Mouse (Mus musculus) embryonic facial prominence, embryonic 11.5 days (tissue): ENCODE results near the gene Palm. TPM values are rescaled to one million over a fixed set of nuclear protein-coding genes. Genes with fewer than 3 reads are reported as not detected.

Experiments used
- ATAC-seq: fragments of 200-750 bp; cut with Nextera tagmentation; replicated peaks from 2 replicates; pipeline ENCODE4 v1.8.0; 2017; ENCODE audit warnings: low read depth; ENCODE audit not compliant: insufficient number of reproducible peaks, low FRiP score, low TSS enrichment
- DNase-seq: peaks from one replicate; pipeline ENCODE4 v3.0.0-alpha.2; 2015; ENCODE audit warnings: low spot score
- H3K27ac ChIP-seq: fragments of 300-500 bp; sonication (generic); replicated peaks from 2 replicates; pipeline ENCODE4 v1.5.1; 2014; ENCODE audit warnings: mild to moderate bottlenecking, low read depth, low read length, control low read depth
- H3K27me3 ChIP-seq: fragments of 300-500 bp; sonication (generic); 2 replicates; pipeline ENCODE4 v1.6.1; 2014; ENCODE audit warnings: mild to moderate bottlenecking, low read length, moderate library complexity, mixed read lengths; ENCODE audit not compliant: control insufficient read depth, insufficient read depth
- H3K36me3 ChIP-seq: fragments of 300-500 bp; sonication (generic); replicated peaks from 2 replicates; pipeline ENCODE4 v1.6.1; 2014; ENCODE audit warnings: low read depth, mild to moderate bottlenecking, low read length, moderate library complexity, mixed read lengths; ENCODE audit not compliant: control insufficient read depth, insufficient read depth
- H3K4me1 ChIP-seq: fragments of 300-500 bp; sonication (generic); 2 replicates; pipeline ENCODE4 v1.6.1; 2014; ENCODE audit warnings: low read length, mixed read lengths; ENCODE audit not compliant: control insufficient read depth, insufficient read depth
- H3K4me2 ChIP-seq: fragments of 300-500 bp; sonication (generic); 2 replicates; pipeline ENCODE4 v1.6.1; 2014; ENCODE audit warnings: low read depth, mild to moderate bottlenecking, control low read depth, low read length, moderate library complexity
- H3K4me3 ChIP-seq: fragments of 300-500 bp; sonication (generic); 2 replicates; pipeline ENCODE4 v1.5.1; 2014; ENCODE audit warnings: low read depth, low read length, control low read depth
- H3K9ac ChIP-seq: fragments of 300-500 bp; sonication (generic); replicated peaks from 2 replicates; pipeline ENCODE4 v1.6.1; 2014; ENCODE audit warnings: mild to moderate bottlenecking, control low read depth, low read length
- H3K9me3 ChIP-seq: fragments of 300-500 bp; sonication (generic); replicated peaks from 2 replicates; pipeline ENCODE4 v1.6.1; 2016; ENCODE audit warnings: mild to moderate bottlenecking, low read length, inconsistent platforms, mixed read lengths; ENCODE audit not compliant: control insufficient read depth
- WGBS: fragments of 180-500 bp; shearing (Covaris S2); extraction: QIAGEN DNeasy Blood & Tissue Kit; methylation state at CpG from one replicate; pipeline ENCODE4 v1.1.7; 2014; 5-methylcytosine and 5-hydroxymethylcytosine counted together
- polyA plus RNA-seq: library from polyadenylated mRNA; unstranded; fragments of >200 nt; fragmentation: Nextera tagmentation; extraction: Ambion mirVana; gene quantifications from 2 replicates; pipeline ENCODE4 v1.2.1, GENCODE M21; 2014

Gene Palm
- polyA plus RNA-seq, 1 experiment from 2014 or later: 85.7 TPM

GRCm38 (mm10) chr10:79783920-79784800 lies 9.2 kb upstream of the Palm start:
- Histone ChIP-seq H3K36me3 (no peaks in the 10 kb centered on the region), H3K27me3 (peaks cover 4% of the 10 kb centered on the region; the same call in 1 of the 2 replicates), H3K4me2 (no peak overlapping the region), H3K9me3 (no peaks in the 10 kb centered on the region), H3K4me3 (no peak overlapping the region), H3K4me1 (no peaks in the 10 kb centered on the region), H3K9ac (no peak overlapping the region), H3K27ac (no peak overlapping the region)
- 42% methylated on average over 27 of the region's 27 CpGs for WGBS
- no peak for ATAC-seq
- peak; percentile 75 for DNase-seq

GRCm38 (mm10) chr10:79788386-79789158 lies 4.8 kb upstream of the Palm start:
- no peak overlapping the region for H3K4me2 ChIP-seq
- H3K36me3 ChIP-seq: no peaks in the 10 kb centered on the region
- H3K4me3 ChIP-seq: no peak overlapping the region
- no peak for ATAC-seq
- H3K27ac ChIP-seq: no peak overlapping the region
- 35% methylated on average over 7 of the region's 7 CpGs for WGBS
- H3K4me1 ChIP-seq: no peaks in the 10 kb centered on the region
- peak; percentile 80 for DNase-seq
- no peak overlapping the region for H3K9ac ChIP-seq
- no peaks in the 10 kb centered on the region; the same call in 1 of the 2 replicates for H3K27me3 ChIP-seq
- H3K9me3 ChIP-seq: no peaks in the 10 kb centered on the region

GRCm38 (mm10) chr10:79789581-79789980 lies 3.8 kb upstream of the Palm start:
- Histone ChIP-seq H3K27ac (no peak overlapping the region), H3K36me3 (no peaks in the 10 kb centered on the region), H3K27me3 (no peaks in the 10 kb centered on the region; the same call in 1 of the 2 replicates), H3K9me3 (no peaks in the 10 kb centered on the region), H3K4me1 (no peaks in the 10 kb centered on the region), H3K9ac (no peak overlapping the region), H3K4me3 (no peak overlapping the region), H3K4me2 (no peak overlapping the region)
- WGBS: 63% methylated on average over 2 of the region's 2 CpGs
- DNase-seq: no peak
- ATAC-seq: no peak

- ATAC-seq (no peak), DNase-seq (no peak)
- Histone ChIP-seq H3K4me2 (no peak within 1 kb of the TSS), H3K4me3 (no peak within 1 kb of the TSS), H3K27ac (no peak within 1 kb of the TSS), H3K4me1 (peaks cover 2% of the 10 kb centered on the region), H3K9ac (no peak within 1 kb of the TSS), H3K36me3 (no peaks in the 10 kb centered on the region), H3K9me3 (no peaks in the 10 kb centered on the region), H3K27me3 (no peaks in the 10 kb centered on the region; the same call in 1 of the 2 replicates)
- 86% methylated on average over 4 of the region's 4 CpGs for WGBS
These were observed 2.5 kb upstream of the Palm start, which contains the start of gene Prss57 for GRCm38 (mm10) chr10:79790861-79791260. TSS of gene Prss57 (minus strand) at chr10:79790961.

GRCm38 (mm10) chr10:79792339-79793040 lies 882 bp upstream of the Palm start:
- Histone ChIP-seq H3K4me1 (peaks cover 6% of the 10 kb centered on the region), H3K9ac (no peak overlapping the region), H3K36me3 (no peaks in the 10 kb centered on the region), H3K4me2 (no peak overlapping the region), H3K9me3 (no peaks in the 10 kb centered on the region), H3K4me3 (0 out of 2 replicates have a peak overlapping the region, but pooled peaks have one; percentile 1), H3K27me3 (no peaks in the 10 kb centered on the region), H3K27ac (no peak overlapping the region)
- no peak for DNase-seq
- ATAC-seq: no peak
- 80% methylated on average over 5 of the region's 5 CpGs for WGBS

- peak overlapping the region; percentile 95 for H3K9ac ChIP-seq
- peaks cover 6% of the 10 kb centered on the region for H3K4me1 ChIP-seq
- no peaks in the 10 kb centered on the region for H3K9me3 ChIP-seq
- 1% methylated on average over 35 of the region's 38 CpGs for WGBS
- peak overlapping the region; percentile 75 for H3K27ac ChIP-seq
- peak overlapping the region; percentile 87 for H3K4me3 ChIP-seq
- DNase-seq (peak; percentile 65), ATAC-seq (peak; percentile 24)
- H3K27me3 ChIP-seq: no peaks in the 10 kb centered on the region
- no peaks in the 10 kb centered on the region for H3K36me3 ChIP-seq
- H3K4me2 ChIP-seq: peak overlapping the region; percentile 90
These were observed 542 bp downstream of the Palm start for GRCm38 (mm10) chr10:79793738-79794490.

GRCm38 (mm10) chr10:79794491-79794931 lies 1.1 kb downstream of the Palm start:
- no peak for DNase-seq
- peak; percentile 41 for ATAC-seq

More at GRCm38 (mm10) chr10:79794491-79794931, 1.1 kb downstream of the Palm start:
- Histone ChIP-seq H3K9ac (peak overlapping the region; percentile 95), H3K4me2 (peak overlapping the region; percentile 90), H3K4me3 (peak overlapping the region; percentile 87), H3K27me3 (no peaks in the 10 kb centered on the region), H3K36me3 (no peaks in the 10 kb centered on the region), H3K9me3 (no peaks in the 10 kb centered on the region), H3K27ac (peak overlapping the region; percentile 75), H3K4me1 (peaks cover 6% of the 10 kb centered on the region)
- WGBS: 13% methylated on average over 10 of the region's 10 CpGs
